Mouse (Mus musculus): Measurements from ENCODE around the gene Card14.

- TF ChIP-seq CTCF (IDR thresholded peaks at IDR 0.05; ENCODE audit: insufficient read depth, low read length) (no peak), POLR2A (IDR thresholded peaks at IDR 0.05; ENCODE audit: borderline replicate concordance, extremely low read depth, low read depth, low read length) (no peak)
These were observed 67.9 kb downstream of the Card14 start for GRCm38 (mm10) chr11:119375425-119375824.

Data from lung, adult 2 months (tissue).